Mouse (Mus musculus): ENCODE measurements around the gene Ampd2.
A peak's percentile ranks its signal among the peaks of the same experiment; 100 is the strongest.

The Ampd2 gene

DNA sequence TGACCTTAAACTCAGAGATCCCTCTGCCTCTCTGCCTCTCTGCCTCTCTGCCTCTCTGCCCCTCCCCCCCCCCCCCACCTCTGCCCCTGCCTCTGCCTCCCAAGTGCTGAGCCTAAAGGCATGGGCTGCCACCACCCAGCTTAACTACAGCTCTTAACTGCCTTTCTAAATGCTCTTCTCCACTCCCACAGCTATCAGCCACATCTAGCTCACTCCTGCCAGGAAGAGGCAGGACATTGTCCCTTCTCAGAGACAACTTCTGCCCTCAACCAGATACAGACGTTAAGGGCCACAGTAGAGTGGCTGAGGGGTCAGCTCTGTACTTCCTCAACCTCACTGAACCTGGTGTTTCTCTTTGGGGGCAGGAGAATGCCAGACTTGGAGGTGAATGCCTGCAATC is 17.6 kb downstream of the Ampd2 start:
- no peak for DNase-seq (ENCODE audit: low spot score)

- no peak for DNase-seq (ENCODE audit: low spot score)
Observed at GRCm38 (mm10) chr3:108067370-108067934, 19.0 kb downstream of the Ampd2 start.

DNA sequence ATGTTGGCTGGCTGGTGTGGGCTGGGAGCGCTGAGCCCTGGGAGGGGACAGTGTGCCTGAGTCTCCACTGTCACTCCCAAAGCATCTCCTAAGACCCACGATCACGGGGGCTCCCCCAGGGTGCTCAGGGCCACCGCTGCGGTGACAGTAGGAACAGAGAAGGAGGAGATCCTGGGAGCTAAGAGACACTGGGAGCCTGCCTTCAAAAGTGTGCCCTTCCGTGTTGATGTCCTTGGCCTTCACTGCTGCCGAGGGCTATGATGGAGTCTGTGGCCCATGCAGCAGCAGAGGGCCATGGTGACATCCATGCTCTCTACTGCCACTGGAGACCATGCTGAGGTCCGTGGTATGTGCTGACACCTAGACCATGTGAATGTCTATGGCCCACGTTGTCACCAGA is 20.9 kb downstream of the Ampd2 start:
- no peak for DNase-seq (ENCODE audit: low spot score)

DNA sequence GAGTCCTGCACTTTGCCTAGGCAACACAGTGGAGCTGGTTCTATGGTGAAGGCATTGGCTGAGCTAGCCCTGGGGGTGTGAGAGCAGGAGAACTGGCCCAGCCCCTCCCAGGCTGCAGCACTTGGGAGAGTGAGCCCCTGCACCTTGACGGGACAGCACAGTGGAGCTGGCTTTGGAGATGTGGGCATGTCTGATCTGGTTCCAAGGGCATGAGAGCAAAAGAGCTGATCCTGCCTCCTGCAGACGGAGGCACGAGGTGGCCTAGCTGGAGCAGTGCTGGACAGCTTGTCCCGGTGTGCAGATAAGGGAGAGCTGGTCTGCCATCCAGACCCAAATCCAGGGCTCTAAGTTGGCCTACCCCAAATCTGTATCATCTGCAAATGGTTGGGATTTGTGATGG is 21.8 kb downstream of the Ampd2 start:
- DNase-seq (ENCODE audit: low spot score), result no peak

DNA sequence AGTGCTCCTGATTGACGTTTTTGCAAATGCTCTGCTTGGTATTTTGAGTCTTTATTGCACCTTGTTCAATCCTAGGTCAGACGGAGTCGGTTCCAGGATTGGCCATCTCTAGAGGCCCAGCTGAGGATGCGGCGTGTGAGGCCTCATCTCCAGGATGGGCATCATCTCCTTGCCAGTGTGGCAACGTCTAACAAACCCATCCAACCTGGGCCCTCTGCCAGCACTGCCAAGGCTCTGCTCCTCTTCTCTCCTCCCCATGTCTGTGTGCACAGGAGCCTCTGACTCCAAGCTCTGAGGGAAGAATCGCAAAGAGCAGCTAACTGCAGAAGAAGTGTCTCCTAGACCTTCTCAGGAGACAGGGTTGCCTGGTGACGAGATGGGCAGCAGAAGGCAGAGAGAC is 23.8 kb downstream of the Ampd2 start:
- DNase-seq (ENCODE audit: low spot score), result no peak

DNA sequence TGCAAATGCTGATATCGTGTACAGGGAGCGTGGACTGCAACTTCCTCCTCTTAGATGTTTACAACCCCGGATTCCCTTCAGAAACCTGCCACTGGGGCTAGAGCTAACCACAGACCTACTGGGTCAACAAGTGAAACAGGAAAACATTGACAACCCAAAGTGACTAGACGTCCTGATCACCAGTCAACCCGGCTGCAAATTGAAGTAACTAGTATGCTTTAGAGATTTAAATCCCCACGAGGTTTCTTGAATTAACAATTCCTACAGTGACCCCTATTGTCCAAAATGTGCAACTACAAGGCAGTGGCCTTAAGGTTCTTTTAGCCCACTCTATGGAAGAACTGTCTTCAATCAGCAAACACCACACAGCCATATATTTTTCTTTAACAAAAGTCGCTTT is 25.0 kb downstream of the Ampd2 start:
- DNase-seq (ENCODE audit: low spot score), result no peak

- no peak for DNase-seq (ENCODE audit: low spot score)
Observed at GRCm38 (mm10) chr3:108050493-108050892, 36.0 kb downstream of the Ampd2 start.

GRCm38 (mm10) chr3:108048306-108048705 is 38.1 kb downstream of the Ampd2 start:
- no peak for DNase-seq (ENCODE audit: low spot score)

DNA sequence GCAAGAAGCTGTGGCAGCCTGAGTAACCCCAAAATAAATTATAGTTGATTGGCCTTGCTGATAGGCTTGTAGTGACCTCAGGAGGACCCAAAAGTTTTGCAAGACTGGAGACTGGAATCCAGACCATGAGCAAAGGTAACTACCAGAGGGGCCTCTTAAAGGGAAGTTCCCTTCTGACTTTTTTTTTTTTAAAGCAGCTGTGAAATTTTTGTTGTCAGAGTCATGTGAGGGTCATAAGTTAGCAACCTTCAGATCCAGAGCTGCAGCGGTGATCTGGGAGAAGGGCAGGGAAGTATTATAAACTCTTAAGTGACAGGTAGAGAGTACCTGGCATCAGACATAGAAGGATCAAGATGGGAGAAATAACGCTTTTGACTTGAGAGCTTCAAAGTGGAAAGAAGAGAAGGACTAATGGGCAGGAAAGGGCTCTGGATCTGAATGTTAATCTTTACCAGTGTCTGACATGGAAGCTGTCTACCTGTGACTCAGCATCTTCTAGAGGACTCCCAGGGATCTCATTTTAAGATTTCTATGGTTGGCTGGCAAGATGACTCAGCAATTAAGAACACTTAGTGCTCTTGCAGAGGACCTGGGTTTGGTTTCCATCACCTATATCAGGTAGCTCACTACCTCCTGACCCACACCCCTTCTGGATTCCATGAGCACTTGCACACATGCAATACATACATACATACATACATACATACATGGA is 39.4 kb downstream of the Ampd2 start:
- no peak for DNase-seq (ENCODE audit: low spot score)

DNA sequence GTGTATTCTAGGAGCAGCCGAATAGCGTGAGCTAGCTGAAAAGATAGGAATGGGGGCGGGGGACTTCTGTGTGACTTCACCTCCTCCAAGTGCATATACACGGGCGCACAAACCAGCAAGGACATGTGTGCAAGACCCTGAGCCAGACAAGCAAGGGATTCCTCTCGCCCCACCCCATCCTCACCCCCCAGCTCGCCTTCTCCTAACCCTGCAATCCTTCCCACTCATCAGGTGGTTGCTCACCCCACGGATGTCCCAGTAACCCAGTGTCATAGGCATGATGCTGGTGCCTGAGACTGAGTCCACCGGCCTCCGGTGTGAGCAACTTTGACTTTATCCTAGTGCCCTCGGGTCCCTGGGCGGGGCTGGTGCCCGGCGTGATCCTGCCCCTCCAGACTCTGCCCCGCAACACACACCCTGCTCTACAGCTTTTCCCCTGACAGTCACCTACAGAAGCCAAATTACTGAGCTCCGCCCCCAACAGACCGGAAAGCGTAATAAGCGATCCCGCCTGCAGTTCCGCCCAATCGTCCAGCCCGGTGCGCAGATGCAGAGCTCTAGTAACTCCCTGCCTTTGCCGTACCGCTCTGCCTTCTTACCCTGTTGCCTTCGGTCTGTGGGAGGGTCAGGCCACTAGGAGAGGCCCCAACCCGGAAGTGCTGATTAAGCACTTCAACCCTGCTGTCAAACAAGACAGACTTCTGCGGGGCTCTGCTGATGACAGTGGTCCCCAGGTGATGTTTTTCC is 41.9 kb downstream of the Ampd2 start, which contains the start of gene Gstm4:
TSS of gene Gstm4 (minus strand) at position 501 of the 747 bp plus-strand sequence.
- DNase-seq (ENCODE audit: low spot score), result peak; percentile 49

- DNase-seq (ENCODE audit: low spot score), result no peak
Observed at GRCm38 (mm10) chr3:108033156-108033555, 53.3 kb downstream of the Ampd2 start.

GRCm38 (mm10) chr3:108032113-108032512 is 54.3 kb downstream of the Ampd2 start:
- no peak for DNase-seq (ENCODE audit: low spot score)

- no peak for DNase-seq (ENCODE audit: low spot score)
Observed at GRCm38 (mm10) chr3:108028641-108029365, 57.6 kb downstream of the Ampd2 start.

GRCm38 (mm10) chr3:108026597-108026996 is 59.9 kb downstream of the Ampd2 start:
- no peak for DNase-seq (ENCODE audit: low spot score)

DNA sequence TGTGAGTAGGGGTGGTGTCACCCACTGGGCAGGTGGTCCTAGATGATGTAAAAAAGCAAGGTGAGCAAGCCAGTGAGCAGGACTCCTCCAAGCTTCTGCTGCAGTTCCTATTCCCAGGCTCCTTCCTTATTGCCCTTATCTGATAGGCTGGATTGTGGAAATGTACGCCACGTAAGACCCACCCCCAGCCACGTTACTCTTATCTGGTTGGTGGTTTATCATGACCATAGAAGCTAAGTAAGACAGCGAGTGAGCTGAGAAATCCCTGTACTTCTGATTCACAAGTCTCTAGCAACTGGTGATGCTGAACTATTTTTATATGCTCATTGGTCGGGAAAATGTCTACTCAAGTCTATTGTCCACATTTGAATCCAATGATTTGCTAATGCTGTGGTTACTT is 60.4 kb downstream of the Ampd2 start:
- no peak for DNase-seq (ENCODE audit: low spot score)

- no peak for DNase-seq (ENCODE audit: low spot score)
Observed at GRCm38 (mm10) chr3:108025318-108025717, 61.1 kb downstream of the Ampd2 start.
